Mouse (Mus musculus) heart, embryonic 13.5 days (tissue): Measurements from ENCODE around the gene Rnf114. TPM values are rescaled to one million over a fixed set of nuclear protein-coding genes. Genes with fewer than 3 reads are reported as not detected.

ENCODE experiments used
- ATAC-seq: fragments of 200-750 bp; cut with Nextera tagmentation; 2 replicates; pipeline ENCODE4 v1.8.0; 2017; ENCODE audit warnings: moderate TSS enrichment; ENCODE audit not compliant: insufficient number of reproducible peaks, low FRiP score, low TSS enrichment; ENCODE audit errors: extremely low read depth
- H3K27ac ChIP-seq: fragments of 300-500 bp; sonication (generic); replicated peaks from 2 replicates; pipeline ENCODE4 v1.5.1; 2015; ENCODE audit warnings: moderate library complexity, mild to moderate bottlenecking, inconsistent platforms
- H3K27me3 ChIP-seq: fragments of 300-500 bp; sonication (generic); replicated peaks from 2 replicates; pipeline ENCODE4 v1.6.1; 2015; ENCODE audit warnings: mild to moderate bottlenecking, inconsistent platforms
- H3K36me3 ChIP-seq: fragments of 300-500 bp; sonication (generic); 2 replicates; pipeline ENCODE4 v1.6.1; 2015; ENCODE audit warnings: mild to moderate bottlenecking, inconsistent platforms
- H3K4me1 ChIP-seq: fragments of 300-500 bp; sonication (generic); 2 replicates; pipeline ENCODE4 v1.6.1; 2015; ENCODE audit warnings: inconsistent platforms
- H3K4me2 ChIP-seq: fragments of 300-500 bp; sonication (generic); 2 replicates; pipeline ENCODE4 v1.6.1; 2015; ENCODE audit warnings: inconsistent platforms, mild to moderate bottlenecking, moderate library complexity
- H3K4me3 ChIP-seq: fragments of 300-500 bp; sonication (generic); 2 replicates; pipeline ENCODE4 v1.5.1; 2015; ENCODE audit warnings: moderate library complexity, mild to moderate bottlenecking, inconsistent platforms
- H3K9ac ChIP-seq: fragments of 300-500 bp; sonication (generic); 2 replicates; pipeline ENCODE4 v1.6.1; 2015; ENCODE audit warnings: inconsistent platforms, mild to moderate bottlenecking, moderate library complexity
- H3K9me3 ChIP-seq: fragments of 300-500 bp; sonication (generic); 2 replicates; pipeline ENCODE4 v1.6.1; 2016; ENCODE audit warnings: inconsistent platforms
- WGBS: fragments of 180-500 bp; shearing (Covaris S2); methylation state at CpG from one replicate; pipeline ENCODE4 v1.1.7; 2015; ENCODE audit warnings: mixed read lengths; 5-methylcytosine and 5-hydroxymethylcytosine counted together
- polyA plus RNA-seq: library from polyadenylated mRNA; unstranded; fragments of >200 nt; fragmentation: Nextera tagmentation; extraction: Ambion mirVana; gene quantifications from 2 replicates; pipeline ENCODE4 v1.2.1, GENCODE M21; 2015

Rnf114 gene
- polyA plus RNA-seq, 1 experiment from 2014 or later = 58.0 TPM

DNA sequence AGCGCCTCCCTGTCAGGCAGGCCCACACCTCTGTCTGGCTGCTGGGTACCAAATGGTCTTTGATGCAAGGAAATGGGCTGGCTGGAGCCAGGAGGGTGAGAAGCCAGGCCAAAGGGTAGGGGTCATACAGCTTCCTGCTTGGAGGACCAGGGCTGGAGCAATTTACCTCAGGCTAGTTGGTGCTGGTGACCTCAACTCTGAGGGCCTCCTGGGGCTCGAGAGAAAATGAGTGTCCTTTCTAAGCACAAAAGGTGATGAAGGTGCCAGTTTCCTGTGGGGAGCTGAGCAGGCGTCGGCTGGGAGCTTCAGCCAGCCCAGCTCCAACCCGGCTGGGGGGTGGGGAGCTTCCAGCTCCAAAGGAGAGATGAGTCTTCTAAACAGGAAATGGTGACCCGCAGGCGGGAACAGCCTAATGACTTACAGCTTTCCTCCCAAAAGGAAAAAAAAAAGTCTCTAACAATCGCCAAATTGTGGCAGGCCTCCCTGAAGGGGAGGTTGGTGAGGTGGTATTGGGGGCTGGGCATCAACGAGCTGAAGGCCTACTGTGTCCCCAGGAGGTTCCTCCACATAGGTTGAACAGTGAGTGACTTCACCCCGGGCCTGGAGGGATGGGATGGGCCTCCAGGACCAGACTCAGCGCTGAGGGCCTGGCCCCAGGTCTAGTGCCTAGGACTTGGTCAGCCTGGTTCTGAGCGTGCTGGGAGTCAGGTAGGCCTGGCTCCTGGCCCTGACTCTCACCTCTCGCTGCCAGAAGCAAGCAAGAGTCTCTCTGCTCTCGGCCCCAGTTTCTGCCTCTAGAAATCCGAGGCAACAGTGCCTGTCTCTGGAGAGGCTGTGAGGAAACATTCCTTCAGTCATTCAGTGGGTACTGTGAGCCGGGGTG lies 50.9 kb downstream of the Rnf114 start:
- ATAC-seq = no peak
- H3K9ac ChIP-seq = peak overlapping the region; percentile 87
- peaks cover 59% of the 10 kb centered on the region for H3K4me1 ChIP-seq
- H3K27ac ChIP-seq = peak overlapping the region; percentile 93
- H3K36me3 ChIP-seq = peaks cover 12% of the 10 kb centered on the region
- H3K4me3 ChIP-seq = no peak overlapping the region
- H3K9me3 ChIP-seq = no peaks in the 10 kb centered on the region
- peak overlapping the region; percentile 91 for H3K4me2 ChIP-seq
- H3K27me3 ChIP-seq = peaks cover 15% of the 10 kb centered on the region
- 21% methylated on average over 16 of the region's 16 CpGs for WGBS

DNA sequence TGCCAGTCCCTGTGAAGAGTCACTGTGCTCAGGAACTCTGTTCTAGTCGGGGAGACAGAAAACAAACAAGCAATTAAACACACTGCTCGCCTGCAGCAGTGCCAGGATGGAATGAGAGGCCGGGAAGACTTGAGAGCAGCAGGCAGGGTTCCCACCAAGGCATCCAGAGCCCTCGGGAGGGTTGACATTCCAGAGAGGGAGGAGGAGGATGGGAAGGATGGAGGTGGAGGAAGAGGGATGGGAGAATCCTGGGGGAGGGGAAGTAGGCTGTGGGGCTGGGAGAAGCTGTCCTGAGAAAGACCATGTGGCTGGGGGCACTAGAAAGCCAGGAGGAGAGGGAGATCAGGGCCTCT lies 51.5 kb downstream of the Rnf114 start:
- Histone ChIP-seq H3K27me3 (peaks cover 12% of the 10 kb centered on the region), H3K4me1 (peaks cover 57% of the 10 kb centered on the region), H3K9me3 (no peaks in the 10 kb centered on the region), H3K4me2 (peak overlapping the region; percentile 16; the same call in 1 of the 2 replicates), H3K36me3 (peaks cover 12% of the 10 kb centered on the region), H3K9ac (peak overlapping the region; percentile 60), H3K27ac (peak overlapping the region; percentile 93), H3K4me3 (no peak overlapping the region)
- 4% methylated on average over 4 of the region's 4 CpGs for WGBS
- ATAC-seq = no peak

DNA sequence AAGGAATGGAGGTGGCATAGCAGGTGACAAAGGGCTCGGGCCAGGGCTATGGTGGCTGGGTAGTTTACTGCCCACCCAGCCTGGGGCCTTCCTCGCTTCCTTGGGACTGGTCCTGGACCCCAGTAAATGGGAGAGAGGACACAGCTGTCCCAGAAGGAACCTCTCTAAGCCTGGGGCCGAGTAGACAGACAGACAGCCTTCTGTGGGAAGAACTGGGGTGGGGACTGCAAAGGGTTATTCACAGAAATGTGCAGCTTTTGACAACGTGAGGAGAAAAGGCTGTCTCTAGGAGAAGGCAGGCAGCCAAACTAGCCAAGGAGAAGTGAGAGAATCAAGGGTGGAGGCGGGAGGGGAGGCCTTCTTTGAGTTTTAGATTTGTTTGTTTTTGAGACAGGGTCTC lies 52.0 kb downstream of the Rnf114 start:
- peaks cover 10% of the 10 kb centered on the region for H3K27me3 ChIP-seq
- no peak overlapping the region for H3K4me3 ChIP-seq
- H3K4me1 ChIP-seq = peaks cover 52% of the 10 kb centered on the region
- H3K27ac ChIP-seq = peak overlapping the region; percentile 93
- H3K9me3 ChIP-seq = no peaks in the 10 kb centered on the region
- no peak for ATAC-seq
- H3K4me2 ChIP-seq = no peak overlapping the region
- WGBS = 57% methylated on average over 5 of the region's 5 CpGs
- H3K9ac ChIP-seq = no peak overlapping the region; the same call in 1 of the 2 replicates
- peaks cover 12% of the 10 kb centered on the region for H3K36me3 ChIP-seq

DNA sequence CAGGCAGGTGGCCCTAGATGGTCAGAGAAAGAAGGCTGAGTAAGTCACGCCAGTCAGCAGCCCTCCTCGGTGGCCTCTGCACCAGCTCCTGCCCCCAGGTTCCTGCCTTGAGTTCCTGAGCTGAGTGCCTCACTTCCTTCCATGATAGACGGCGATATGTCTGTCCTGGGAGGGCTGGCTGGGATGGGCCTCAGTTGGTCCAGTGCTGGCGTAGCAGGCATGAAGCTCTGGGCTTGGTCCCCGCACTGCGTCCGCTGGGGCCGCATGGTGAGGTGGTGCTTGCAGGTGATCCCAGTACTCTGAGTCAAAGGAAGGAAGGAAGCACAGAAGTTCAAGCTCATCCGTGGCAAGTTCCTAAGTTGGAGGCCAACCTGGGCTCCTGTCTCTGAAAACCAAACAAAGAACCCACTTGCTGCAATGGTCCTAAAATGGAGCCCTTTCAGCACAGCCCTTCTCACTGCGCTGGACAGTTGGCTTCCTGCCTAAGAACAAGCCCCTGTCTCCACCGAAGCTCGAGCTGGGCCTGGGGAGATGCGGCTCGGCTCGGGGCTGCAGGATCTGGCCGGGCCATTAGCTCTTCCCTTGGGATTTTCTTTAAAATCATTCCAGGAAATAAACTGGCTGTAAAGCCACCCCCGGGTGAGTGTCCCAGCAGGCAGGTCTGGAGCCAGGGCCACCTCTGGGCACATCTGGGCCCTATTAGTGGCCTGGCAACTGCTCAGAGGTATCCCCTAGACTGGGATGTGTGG lies 54.2 kb downstream of the Rnf114 start:
- WGBS = 77% methylated on average over 18 of the region's 18 CpGs
- H3K27ac ChIP-seq = peak overlapping the region; percentile 55
- H3K27me3 ChIP-seq = 0 out of 2 replicates have a peak, but pooled peaks cover 4% of the 10 kb centered on the region
- no peak overlapping the region for H3K4me2 ChIP-seq
- no peak for ATAC-seq
- peaks cover 10% of the 10 kb centered on the region for H3K36me3 ChIP-seq
- no peaks in the 10 kb centered on the region for H3K9me3 ChIP-seq
- H3K4me1 ChIP-seq = peaks cover 31% of the 10 kb centered on the region
- no peak overlapping the region for H3K4me3 ChIP-seq
- no peak overlapping the region for H3K9ac ChIP-seq

DNA sequence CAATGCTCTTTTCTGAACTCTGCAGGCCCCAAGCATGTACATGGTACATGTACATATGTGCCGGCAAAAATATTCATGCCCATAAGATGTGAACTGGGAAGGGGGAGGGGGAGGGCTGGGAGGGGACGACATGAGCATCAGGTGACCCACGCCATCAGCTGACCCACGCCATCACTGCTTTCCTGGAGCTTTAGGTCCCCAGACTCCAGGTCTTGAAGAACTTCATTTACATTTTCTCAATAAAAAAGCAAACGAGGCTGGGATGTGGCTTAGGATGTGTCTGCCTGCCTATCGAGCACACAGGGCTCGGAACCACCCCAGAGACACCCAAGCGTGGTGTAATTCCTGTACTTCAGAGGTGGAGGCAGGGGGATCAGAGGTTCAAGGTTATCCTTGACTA lies 55.0 kb downstream of the Rnf114 start:
- H3K27me3 ChIP-seq = 0 out of 2 replicates have a peak, but pooled peaks cover 4% of the 10 kb centered on the region
- no peak overlapping the region for H3K27ac ChIP-seq
- peaks cover 2% of the 10 kb centered on the region for H3K36me3 ChIP-seq
- H3K9me3 ChIP-seq = no peaks in the 10 kb centered on the region
- no peak overlapping the region for H3K9ac ChIP-seq
- WGBS = 84% methylated on average over 8 of the region's 8 CpGs
- no peak for ATAC-seq
- no peak overlapping the region for H3K4me3 ChIP-seq
- H3K4me1 ChIP-seq = peaks cover 26% of the 10 kb centered on the region
- no peak overlapping the region for H3K4me2 ChIP-seq

- Histone ChIP-seq H3K36me3 (no peaks in the 10 kb centered on the region), H3K4me2 (no peak overlapping the region), H3K4me3 (no peak overlapping the region), H3K9ac (no peak overlapping the region), H3K9me3 (no peaks in the 10 kb centered on the region), H3K4me1 (peaks cover 26% of the 10 kb centered on the region), H3K27me3 (0 out of 2 replicates have a peak, but pooled peaks cover 4% of the 10 kb centered on the region), H3K27ac (no peak overlapping the region)
- WGBS = 75% methylated on average over 7 of the region's 7 CpGs
- no peak for ATAC-seq
Measured at GRCm38 (mm10) chr2:167548961-167549360, 56.5 kb downstream of the Rnf114 start.

GRCm38 (mm10) chr2:167550341-167550854 lies 58.0 kb downstream of the Rnf114 start:
- ATAC-seq = no peak
- peaks cover 22% of the 10 kb centered on the region for H3K4me1 ChIP-seq
- WGBS = 63% methylated on average over 8 of the region's 8 CpGs
- no peaks in the 10 kb centered on the region for H3K36me3 ChIP-seq
- H3K4me3 ChIP-seq = no peak overlapping the region
- no peak overlapping the region for H3K27ac ChIP-seq
- no peak overlapping the region for H3K4me2 ChIP-seq
- H3K9ac ChIP-seq = no peak overlapping the region
- no peaks in the 10 kb centered on the region for H3K9me3 ChIP-seq
- H3K27me3 ChIP-seq = 0 out of 2 replicates have a peak, but pooled peaks cover 4% of the 10 kb centered on the region

GRCm38 (mm10) chr2:167551342-167551920 lies 59.0 kb downstream of the Rnf114 start:
- Histone ChIP-seq H3K27me3 (0 out of 2 replicates have a peak, but pooled peaks cover 4% of the 10 kb centered on the region), H3K4me1 (peaks cover 22% of the 10 kb centered on the region), H3K27ac (no peak overlapping the region), H3K9me3 (no peaks in the 10 kb centered on the region), H3K4me3 (no peak overlapping the region), H3K4me2 (no peak overlapping the region), H3K36me3 (no peaks in the 10 kb centered on the region), H3K9ac (no peak overlapping the region)
- 79% methylated on average over 8 of the region's 8 CpGs for WGBS
- ATAC-seq = no peak

DNA sequence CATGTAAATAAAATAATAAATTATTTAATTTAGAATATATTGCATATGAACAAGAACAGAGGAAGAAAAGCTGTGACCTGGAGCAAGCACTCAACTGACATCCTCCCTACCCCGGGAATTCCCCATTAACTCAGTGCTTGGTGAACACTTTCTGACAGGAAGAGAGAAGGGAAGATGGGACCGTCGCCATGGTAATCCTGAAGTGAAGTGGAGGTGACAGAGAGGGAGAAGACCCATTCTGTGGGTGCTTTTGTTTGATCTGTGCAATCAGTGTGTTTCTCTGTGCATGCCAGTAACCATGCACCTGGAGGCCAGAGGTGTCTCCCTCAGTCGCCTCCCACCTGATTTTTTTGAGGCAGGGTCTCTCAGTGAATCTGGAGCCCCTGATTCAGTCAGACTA lies 59.8 kb downstream of the Rnf114 start:
- H3K4me1 ChIP-seq = peaks cover 22% of the 10 kb centered on the region
- WGBS = 63% methylated on average over 4 of the region's 4 CpGs
- 0 out of 2 replicates have a peak, but pooled peaks cover 4% of the 10 kb centered on the region for H3K27me3 ChIP-seq
- ATAC-seq = no peak
- H3K4me2 ChIP-seq = peak overlapping the region; percentile 31; the same call in 1 of the 2 replicates
- H3K36me3 ChIP-seq = no peaks in the 10 kb centered on the region
- peak overlapping the region; percentile 89 for H3K27ac ChIP-seq
- no peaks in the 10 kb centered on the region for H3K9me3 ChIP-seq
- no peak overlapping the region for H3K4me3 ChIP-seq
- H3K9ac ChIP-seq = 0 out of 2 replicates have a peak overlapping the region, but pooled peaks have one; percentile 1

GRCm38 (mm10) chr2:167552927-167553402 lies 60.5 kb downstream of the Rnf114 start:
- Histone ChIP-seq H3K4me1 (peaks cover 22% of the 10 kb centered on the region), H3K36me3 (no peaks in the 10 kb centered on the region), H3K4me2 (peak overlapping the region; percentile 31), H3K4me3 (no peak overlapping the region), H3K27ac (peak overlapping the region; percentile 89), H3K27me3 (0 out of 2 replicates have a peak, but pooled peaks cover 2% of the 10 kb centered on the region), H3K9ac (0 out of 2 replicates have a peak overlapping the region, but pooled peaks have one; percentile 1), H3K9me3 (no peaks in the 10 kb centered on the region)
- ATAC-seq = peak; percentile 61
- WGBS = 8% methylated on average over 11 of the region's 11 CpGs

GRCm38 (mm10) chr2:167555766-167556165 lies 63.3 kb downstream of the Rnf114 start:
- WGBS = 90% methylated on average over 5 of the region's 5 CpGs
- Histone ChIP-seq H3K27ac (no peak overlapping the region), H3K9me3 (no peaks in the 10 kb centered on the region), H3K9ac (no peak overlapping the region), H3K4me3 (no peak overlapping the region), H3K4me2 (no peak overlapping the region), H3K4me1 (peaks cover 39% of the 10 kb centered on the region), H3K36me3 (no peaks in the 10 kb centered on the region), H3K27me3 (peaks cover 16% of the 10 kb centered on the region)
- ATAC-seq = no peak
